Mouse (Mus musculus): Measurements from ENCODE around the gene Cdc25a. TPM values are rescaled to one million over a fixed set of nuclear protein-coding genes. Genes with fewer than 3 reads are reported as not detected.

Gene Cdc25a
- total RNA-seq, 2 experiments from 2014 or later, result 16.3 to 17.2 TPM

DNA sequence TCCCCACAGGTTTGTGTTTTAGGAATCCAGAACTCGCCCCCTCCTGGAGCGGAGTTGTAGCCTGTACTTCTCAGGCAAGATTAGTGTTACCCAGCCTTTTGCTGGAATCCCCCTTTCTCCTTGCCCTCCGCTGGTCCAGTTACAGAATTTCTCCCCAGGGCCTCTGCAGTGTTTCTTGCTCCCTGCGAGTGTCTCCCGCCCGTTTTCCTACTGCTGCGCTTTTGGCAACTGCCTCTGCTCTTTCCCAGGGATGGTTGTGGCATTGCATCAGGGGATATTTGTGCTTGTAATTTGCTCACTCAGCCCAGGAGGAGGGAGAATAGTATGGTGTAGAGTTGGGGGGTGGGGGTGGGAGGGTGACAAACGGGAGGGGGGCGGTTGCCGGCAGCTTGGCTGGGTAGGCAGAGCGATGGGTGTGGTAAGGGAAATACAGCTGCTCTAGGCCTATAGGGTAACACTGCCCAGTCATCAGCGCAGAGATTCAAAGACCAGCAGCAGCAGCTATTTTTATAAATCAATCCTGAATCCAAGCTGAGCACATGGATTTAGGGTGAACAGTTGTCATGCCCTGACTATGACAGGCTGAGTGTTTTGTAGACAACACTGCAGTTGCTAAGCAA is 57.5 kb downstream of the Cdc25a start:
- DNase-seq, result peak; percentile 79

GRCm38 (mm10) chr9:109939401-109939800 is 64.0 kb downstream of the Cdc25a start:
- no peak for DNase-seq

- DNase-seq, result no peak
These were observed 67.4 kb downstream of the Cdc25a start for GRCm38 (mm10) chr9:109942796-109943195.

Small RNA genes lying within 50 kb of the gene (microRNA-seq; reads per million reads assigned to microRNA genes)
- 0 to 1.6 reads per million in 2 experiments for gene Mir7089

Other genes with a start within 250 kb of the Cdc25a start
- not detected for gene Fbxw24, start 249.5 kb upstream of the Cdc25a start, total RNA-seq (2021)
- gene Fbxw25, start 210.9 kb upstream of the Cdc25a start, total RNA-seq (2021), result not detected
- gene Fbxw18, start 172.9 kb upstream of the Cdc25a start, total RNA-seq (2021), result not detected
- not detected for gene Fbxw26, start 129.5 kb upstream of the Cdc25a start, total RNA-seq (2021)
- gene Fbxw27, start 84.9 kb upstream of the Cdc25a start, total RNA-seq (2021), result not detected
- gene Spink8, start 63.3 kb upstream of the Cdc25a start, total RNA-seq (2021), result not detected
- 10 to 100 TPM; 21.6 to 25.2 TPM for gene Nme6, start 42.8 kb upstream of the Cdc25a start, total RNA-seq (2021)
- 1 to 10 TPM in 1 of 2 experiments, under 1 TPM in 1; 0.50 to 1.0 TPM for gene Camp, start 26.0 kb upstream of the Cdc25a start, total RNA-seq (2021)
- gene Map4, start 55.9 kb downstream of the Cdc25a start, total RNA-seq (2021), result 100 to 1,000 TPM; 282 to 291 TPM
- 10 to 100 TPM; 64.3 to 66.5 TPM for gene Smarcc1, start 242.1 kb downstream of the Cdc25a start, total RNA-seq (2021)
- 10 to 100 TPM; 78.0 to 81.8 TPM for gene Dhx30, start 242.3 kb downstream of the Cdc25a start, total RNA-seq (2021)

All from heart, postnatal 4 days (tissue).